Mouse (Mus musculus) MEL (cell line): Measurements from ENCODE around the gene Gm10160.

Experiments
- CTCF ChIP-seq, 3 experiments: IDR thresholded peaks in 2 of 3; conservative IDR thresholded peaks in 1 of 3; 2 replicates each; pipeline ENCODE4 v1.5.1; 2011 to 2012; ENCODE audit warnings: low read length in 3 of 3, low read depth in 2 of 3, mild to moderate bottlenecking in 2 of 3, improper control_type of control experiment in 1 of 3, inconsistent platforms in 1 of 3, mixed read lengths in 1 of 3, moderate library complexity in 1 of 3; ENCODE audit not compliant: control insufficient read depth in 1 of 3, insufficient read depth in 1 of 3, poor library complexity in 1 of 3, severe bottlenecking in 1 of 3
- GATA1 ChIP-seq: IDR thresholded peaks from 2 replicates; pipeline ENCODE4 v1.6.1; 2011; ENCODE audit warnings: low read depth, low read length, improper control_type of control experiment
- POLR2A ChIP-seq, 2 experiments: IDR thresholded peaks; 2 replicates each; pipeline ENCODE4 v1.6.1; 2011 to 2012; ENCODE audit warnings: low read length in 2 of 2, mild to moderate bottlenecking in 2 of 2, control low read depth in 1 of 2, improper control_type of control experiment in 1 of 2, low read depth in 1 of 2, moderate library complexity in 1 of 2; ENCODE audit not compliant: control insufficient read depth in 1 of 2, insufficient read depth in 1 of 2, poor library complexity in 1 of 2
- POLR2AphosphoS5 ChIP-seq: IDR thresholded peaks from 2 replicates; pipeline ENCODE4 v1.6.1; 2012; ENCODE audit warnings: low read depth, borderline replicate concordance, mild to moderate bottlenecking, inconsistent platforms, low read length, moderate library complexity, mixed read lengths
- UBTF ChIP-seq: IDR thresholded peaks from 2 replicates; pipeline ENCODE4 v1.6.1; 2012; ENCODE audit warnings: low read depth, mild to moderate bottlenecking, inconsistent platforms, low read length, improper control_type of control experiment, moderate library complexity, borderline replicate concordance; ENCODE audit not compliant: insufficient read depth
- ZNF384 ChIP-seq: IDR thresholded peaks from 2 replicates; pipeline ENCODE4 v1.6.1; 2012; ENCODE audit warnings: low read depth, mild to moderate bottlenecking, inconsistent platforms, low read length, improper control_type of control experiment

DNA sequence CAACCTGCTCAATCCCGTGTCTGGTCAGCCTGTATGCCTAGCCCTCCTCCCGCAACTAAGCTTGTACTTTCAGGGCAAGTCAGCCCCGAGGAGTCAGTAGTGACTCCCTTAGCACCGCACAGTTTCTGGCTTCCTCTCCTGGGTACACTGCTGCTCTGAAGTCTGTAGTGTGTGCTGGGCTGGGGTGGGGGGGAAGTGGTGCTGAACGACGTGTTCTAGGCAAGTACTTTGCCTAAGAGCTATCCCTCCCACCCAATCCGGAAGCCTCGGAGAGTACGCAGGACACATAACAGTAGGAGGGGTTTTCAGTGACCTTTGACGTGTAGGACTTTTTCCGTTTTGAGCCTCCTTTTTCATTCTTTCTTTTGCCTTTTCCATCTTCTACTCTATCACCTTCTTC is 43.8 kb upstream of the Gm10160 start:
- TF ChIP-seq POLR2AphosphoS5 (no peak), ZNF384 (no peak), UBTF (no peak), CTCF (IDR thresholded peaks at IDR 0.05 in 2 of 3, conservative IDR thresholded peaks at IDR 0.05 in 1 of 3; ENCODE audit: control insufficient read depth in 1 of 3, insufficient read depth in 1 of 3, low read depth in 2 of 3, low read length in 3 of 3, poor library complexity in 1 of 3, severe bottlenecking in 1 of 3) (no peak), GATA1 (no peak), POLR2A (IDR thresholded peaks at IDR 0.05; ENCODE audit: control insufficient read depth in 1 of 2, insufficient read depth in 1 of 2, low read depth in 1 of 2, low read length in 2 of 2, poor library complexity in 1 of 2) (no peak)
